Mouse (Mus musculus) spleen, adult 2 months (tissue): ENCODE results near the gene Diablo. TPM values are rescaled to one million over a fixed set of nuclear protein-coding genes. Genes with fewer than 3 reads are reported as not detected.

ENCODE experiments used
- DNase-seq, 2 experiments: peaks; one replicate each; pipeline versions ENCODE4 v3.0.0 to v3.0.0-alpha.2; 2012 to 2021; ENCODE audit warnings: low spot score in 2 of 2, low read depth in 1 of 2
- H3K27ac ChIP-seq: fragments of 200-500 bp; 2 replicates; pipeline ENCODE4 v1.5.1; 2012; ENCODE audit warnings: low read length, inconsistent platforms; ENCODE audit not compliant: insufficient read depth
- H3K27me3 ChIP-seq: fragments of 200-500 bp; 2 replicates; pipeline ENCODE4 v1.6.1; 2012; ENCODE audit warnings: mild to moderate bottlenecking, moderate library complexity, low read length, inconsistent platforms; ENCODE audit not compliant: control insufficient read depth, insufficient read depth
- H3K36me3 ChIP-seq: fragments of 200-500 bp; 2 replicates; pipeline ENCODE4 v1.6.1; 2012; ENCODE audit warnings: mild to moderate bottlenecking, low read length, inconsistent platforms; ENCODE audit not compliant: control insufficient read depth, insufficient read depth
- H3K4me1 ChIP-seq: fragments of 200-500 bp; 2 replicates; pipeline ENCODE4 v1.6.1; 2011; ENCODE audit warnings: inconsistent platforms; ENCODE audit not compliant: control insufficient read depth, insufficient read depth, insufficient read length
- H3K4me3 ChIP-seq: fragments of 200-500 bp; 2 replicates; pipeline ENCODE4 v1.5.1; 2011; ENCODE audit warnings: mild to moderate bottlenecking, inconsistent platforms; ENCODE audit not compliant: insufficient read depth, insufficient read length; ENCODE audit errors: extremely low read depth
- CTCF ChIP-seq: fragments of 200-500 bp; IDR thresholded peaks from 2 replicates; pipeline ENCODE4 v1.5.1; 2011; ENCODE audit warnings: mild to moderate bottlenecking, inconsistent platforms; ENCODE audit not compliant: insufficient read depth, insufficient read length, insufficient replicate concordance; ENCODE audit errors: extremely low read depth
- POLR2A ChIP-seq: fragments of 200-500 bp; IDR thresholded peaks from 2 replicates; pipeline ENCODE4 v1.6.1; 2011; ENCODE audit warnings: low read depth, low read length, inconsistent platforms
- WGBS: fragments of 180-500 bp; shearing (Covaris S2); methylation state at CpG from one replicate; pipeline ENCODE4 v1.1.7; 2018; 5-methylcytosine and 5-hydroxymethylcytosine counted together
- polyA plus RNA-seq: library from polyadenylated mRNA; depleted of rRNA; stranded (reverse); fragments of >200 nt; gene quantifications from 2 replicates; pipeline ENCODE4 v1.2.3, GENCODE M21; 2012; rRNA removed

Gene Diablo
- 37.6 and 39.1 TPM in 2 replicates for polyA plus RNA-seq

GRCm38 (mm10) chr5:123523692-123524392 lies at the start of gene Diablo:
Gene Diablo (minus strand): TSS chr5:123524176.
- Histone ChIP-seq H3K27ac (peak within 1 kb of the TSS; percentile 79), H3K27me3 (no peaks in the 10 kb centered on the region)

GRCm38 (mm10) chr5:123573362-123573761 lies 49.4 kb upstream of the Diablo start:
- Histone ChIP-seq H3K27me3 (no peaks in the 10 kb centered on the region), H3K27ac (no peak overlapping the region), H3K4me1 (0 out of 2 replicates have a peak, but pooled peaks cover 2% of the 10 kb centered on the region), H3K4me3 (no peak overlapping the region), H3K36me3 (peaks cover 9% of the 10 kb centered on the region)
- 71% methylated on average over 8 of the region's 8 CpGs for WGBS
- TF ChIP-seq POLR2A (no peak), CTCF (no peak)
- no peak for DNase-seq

More at GRCm38 (mm10) chr5:123523692-123524392, at the start of gene Diablo:
- DNase-seq = peak; percentile 98 to 99
- peaks cover 3% of the 10 kb centered on the region for H3K36me3 ChIP-seq
- H3K4me3 ChIP-seq = peak within 1 kb of the TSS; percentile 98
- H3K4me1 ChIP-seq = peaks cover 4% of the 10 kb centered on the region
- under 1% methylated on average over 82 of the region's 82 CpGs for WGBS
- TF ChIP-seq POLR2A = peak; percentile 93
- TF ChIP-seq CTCF = no peak

- H3K27me3 ChIP-seq = no peaks in the 10 kb centered on the region
- WGBS = under 1% methylated on average over 54 of the region's 54 CpGs
- peak within 1 kb of the TSS; percentile 63 for H3K27ac ChIP-seq
- 0 out of 2 replicates have a peak, but pooled peaks cover 2% of the 10 kb centered on the region for H3K4me1 ChIP-seq
- peak within 1 kb of the TSS; percentile 85 for H3K4me3 ChIP-seq
- TF ChIP-seq CTCF = no peak
- TF ChIP-seq POLR2A = peak; percentile 88
- peak; percentile 98 for DNase-seq
- H3K36me3 ChIP-seq = peaks cover 10% of the 10 kb centered on the region
Observed at GRCm38 (mm10) chr5:123572357-123573186, 48.6 kb upstream of the Diablo start, which contains the start of gene Vps33a. Gene Vps33a (minus strand): TSS chr5:123573038.

GRCm38 (mm10) chr5:123561128-123561527 lies 37.2 kb upstream of the Diablo start:
- no peak for DNase-seq
- H3K27me3 ChIP-seq = no peaks in the 10 kb centered on the region
- peaks cover 46% of the 10 kb centered on the region for H3K36me3 ChIP-seq
- TF ChIP-seq POLR2A (no peak), CTCF (no peak)
- no peaks in the 10 kb centered on the region for H3K4me1 ChIP-seq
- WGBS = 97% methylated on average over 11 of the region's 11 CpGs
- H3K27ac ChIP-seq = no peak overlapping the region
- H3K4me3 ChIP-seq = no peak overlapping the region

- Histone ChIP-seq H3K4me3 (no peak overlapping the region), H3K36me3 (peaks cover 41% of the 10 kb centered on the region), H3K4me1 (no peaks in the 10 kb centered on the region), H3K27me3 (no peaks in the 10 kb centered on the region), H3K27ac (no peak overlapping the region)
- WGBS = 93% methylated on average over 8 of the region's 8 CpGs
- no peak for DNase-seq
- TF ChIP-seq CTCF (no peak), POLR2A (no peak)
Observed at GRCm38 (mm10) chr5:123559588-123559987, 35.6 kb upstream of the Diablo start.

GRCm38 (mm10) chr5:123556451-123556850 lies 32.5 kb upstream of the Diablo start:
- no peak overlapping the region for H3K27ac ChIP-seq
- no peaks in the 10 kb centered on the region for H3K4me1 ChIP-seq
- H3K36me3 ChIP-seq = peaks cover 24% of the 10 kb centered on the region
- H3K4me3 ChIP-seq = no peak overlapping the region
- TF ChIP-seq POLR2A (no peak), CTCF (no peak)
- WGBS = 79% methylated on average over 2 of the region's 2 CpGs
- no peak for DNase-seq
- H3K27me3 ChIP-seq = no peaks in the 10 kb centered on the region
